Mouse (Mus musculus) mesoderm, embryonic 11.5 days (tissue): ENCODE measurements around the gene Esr1.

Experiments
- DNase-seq: peaks from one replicate; pipeline ENCODE4 v3.0.0-alpha.2; 2012; ENCODE audit warnings: low read depth, low spot score

The Esr1 gene

GRCm38 (mm10) chr10:4983919-4984318 is 372.5 kb downstream of the Esr1 start:
- DNase-seq = no peak

DNA sequence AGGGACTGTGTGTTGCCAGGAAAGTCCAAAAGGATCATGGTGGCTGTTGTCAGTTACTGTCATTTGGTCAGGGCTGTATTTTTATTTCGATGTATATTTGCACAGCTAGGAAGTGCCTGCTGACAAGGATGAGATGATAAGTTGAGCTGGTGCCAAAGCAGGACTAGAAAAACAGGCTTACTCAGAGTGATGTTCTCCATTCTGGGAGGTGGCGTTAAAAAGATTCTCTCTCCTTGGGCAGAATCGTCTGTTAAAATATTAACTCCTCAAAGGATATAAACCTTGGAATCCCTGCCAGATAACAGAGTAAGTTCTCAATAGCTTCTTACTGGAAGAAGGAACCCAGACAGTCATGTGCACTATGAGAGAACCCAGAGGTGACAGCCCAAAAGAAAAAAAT is 382.4 kb downstream of the Esr1 start:
- no peak for DNase-seq

GRCm38 (mm10) chr10:4996592-4996991 is 385.2 kb downstream of the Esr1 start:
- no peak for DNase-seq

- DNase-seq = no peak
These were observed 397.5 kb downstream of the Esr1 start for GRCm38 (mm10) chr10:5008795-5009366.

DNA sequence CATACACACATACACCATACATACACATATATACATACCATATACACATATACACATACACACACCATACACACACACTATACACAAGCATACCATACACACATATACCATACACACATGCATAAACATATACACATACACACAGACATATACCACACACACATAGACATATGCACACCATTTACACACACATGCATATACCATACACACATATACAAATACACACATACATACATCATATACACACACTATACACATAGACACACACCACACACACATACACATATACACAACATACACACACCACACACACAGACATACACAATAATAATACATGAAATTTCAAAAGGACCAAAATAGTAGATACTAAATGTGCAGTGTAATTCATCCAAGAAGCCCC is 400.6 kb downstream of the Esr1 start:
- DNase-seq = no peak

DNA sequence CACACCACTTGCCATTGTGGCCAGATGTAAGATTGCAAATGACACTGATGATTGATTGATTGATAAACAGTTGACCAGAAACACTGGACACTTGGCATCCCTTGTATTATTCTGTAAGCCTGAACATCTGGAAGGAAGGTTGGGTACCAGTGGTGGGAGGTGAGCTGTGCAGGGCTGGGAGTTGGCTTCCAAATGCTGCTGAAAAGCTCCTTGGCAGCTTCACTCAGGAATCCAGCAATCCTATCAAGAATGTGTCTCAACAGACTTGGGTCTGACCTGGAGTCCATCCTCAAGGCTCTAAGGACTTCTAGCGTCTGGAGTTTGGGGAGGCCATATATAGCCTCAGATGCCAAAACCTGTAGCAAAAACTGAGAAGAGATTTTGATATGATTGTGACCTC is 403.6 kb downstream of the Esr1 start:
- DNase-seq = no peak

GRCm38 (mm10) chr10:5017148-5017547 is 405.8 kb downstream of the Esr1 start:
- DNase-seq = no peak

- DNase-seq = no peak
These were observed 414.5 kb downstream of the Esr1 start for GRCm38 (mm10) chr10:5025906-5026305.

DNA sequence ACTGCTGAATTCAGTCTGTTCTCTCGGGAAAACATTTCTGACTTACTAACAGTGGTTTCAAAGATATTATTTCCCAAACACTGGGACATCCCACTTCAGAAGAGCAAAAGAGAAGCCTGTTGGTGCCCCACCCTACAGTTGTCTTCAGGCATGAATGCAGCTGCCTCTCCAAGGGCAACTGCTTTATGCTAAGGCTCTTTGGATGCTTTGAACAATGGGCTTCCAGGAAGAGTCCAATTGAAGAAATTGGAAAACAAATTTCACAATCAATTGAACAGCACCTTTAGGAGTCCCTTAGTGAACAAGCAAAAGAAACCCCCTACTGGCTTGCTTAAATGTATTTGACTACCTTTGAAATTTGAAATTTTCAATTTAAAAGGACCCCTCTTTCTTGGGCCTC is 415.8 kb downstream of the Esr1 start:
- DNase-seq = no peak

DNA sequence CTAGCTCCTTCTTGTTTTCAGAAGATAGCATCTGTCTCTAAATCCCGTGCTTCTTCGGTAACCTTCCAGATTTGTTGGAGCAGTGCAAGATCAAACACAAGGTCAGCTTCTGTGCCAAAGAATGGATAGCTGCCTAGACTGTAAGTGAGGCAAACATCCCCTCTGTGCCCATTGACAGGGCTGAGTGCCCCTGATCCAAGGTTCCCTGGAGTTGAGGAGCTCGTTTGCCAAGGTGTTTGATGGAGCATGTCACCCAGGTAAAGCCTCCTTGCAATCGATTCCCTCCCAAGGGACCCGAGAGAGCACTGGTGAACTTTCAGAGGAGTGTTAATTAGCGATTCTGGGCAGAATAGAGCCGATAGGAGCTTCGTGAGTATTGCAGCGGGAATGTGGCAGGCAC is 416.9 kb downstream of the Esr1 start:
- DNase-seq = no peak

- no peak for DNase-seq
These were observed 417.8 kb downstream of the Esr1 start for GRCm38 (mm10) chr10:5029161-5029560.

- no peak for DNase-seq
These were observed 418.5 kb downstream of the Esr1 start for GRCm38 (mm10) chr10:5029883-5030282.

- DNase-seq = peak; percentile 22
These were observed 421.0 kb downstream of the Esr1 start for GRCm38 (mm10) chr10:5032192-5033048.

DNA sequence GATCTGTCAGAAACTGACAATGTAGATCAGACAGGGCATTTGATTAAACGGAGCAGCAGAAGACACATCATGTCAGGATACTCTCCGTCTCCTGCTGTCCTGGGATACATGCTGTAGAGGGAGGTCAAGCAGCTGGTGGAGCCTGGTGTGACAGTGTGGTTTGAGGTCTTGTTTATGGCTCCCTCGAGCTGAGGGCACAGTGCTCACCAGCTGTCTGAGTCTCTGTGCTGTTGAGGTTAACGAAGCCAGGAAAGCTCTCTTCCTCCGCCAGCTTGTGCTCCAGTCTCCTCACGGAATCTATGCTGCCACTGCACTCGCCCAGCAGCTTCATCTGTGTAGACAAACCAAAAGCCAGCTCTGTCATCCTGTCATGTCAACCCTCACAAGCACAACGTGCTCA is 429.9 kb downstream of the Esr1 start:
- no peak for DNase-seq

DNA sequence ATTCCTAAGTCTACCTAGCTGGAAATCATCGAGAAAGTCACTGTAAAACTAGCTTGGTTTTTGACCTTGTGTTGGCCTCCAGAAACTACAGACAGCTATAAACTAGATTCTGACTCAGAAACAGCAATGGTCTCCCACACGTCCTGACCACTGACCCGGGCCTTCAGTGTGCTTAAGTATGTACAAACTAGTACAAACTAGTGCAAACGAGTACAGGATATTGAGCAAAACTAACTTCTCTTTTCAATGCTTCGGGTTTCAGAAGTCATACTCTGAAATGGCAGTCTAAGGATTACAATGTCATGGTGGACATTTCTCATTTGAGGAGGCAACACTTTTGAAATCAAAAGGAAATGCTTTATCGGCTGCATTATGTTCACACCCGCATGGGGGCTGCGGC is 433.1 kb downstream of the Esr1 start:
- DNase-seq = no peak

DNA sequence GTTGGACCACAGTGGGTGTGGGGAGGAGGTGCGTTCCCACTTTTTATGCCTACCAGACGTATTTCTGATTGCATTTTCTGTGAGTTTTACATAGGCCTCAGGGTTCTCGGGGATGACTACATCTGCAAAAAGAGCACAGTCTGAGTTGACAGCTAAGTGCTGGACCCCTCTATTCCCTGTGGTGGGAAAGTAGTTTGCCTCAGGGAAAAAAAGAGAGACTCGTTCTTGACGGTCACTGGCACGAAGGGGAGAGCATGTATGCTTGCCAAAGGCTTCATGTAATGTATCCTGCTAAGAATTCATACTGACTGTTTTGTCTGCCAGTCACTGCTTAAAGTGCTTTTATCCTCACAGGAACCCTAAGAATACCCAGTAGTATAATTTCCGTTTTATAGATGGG is 433.8 kb downstream of the Esr1 start:
- DNase-seq = no peak

GRCm38 (mm10) chr10:5045671-5046070 is 434.3 kb downstream of the Esr1 start:
- DNase-seq = no peak
